Mouse (Mus musculus) R1 (cell line): Measurements from ENCODE around the gene Sufu.

ENCODE experiments used
- DNase-seq: peaks from one replicate; pipeline ENCODE4 v3.0.0-alpha.2; 2018; ENCODE audit warnings: low read depth, low spot score

The Sufu gene

GRCm38 (mm10) chr19:46396686-46397435 lies at the start of gene Sufu:
Sufu (plus strand) TSS chr19:46396896.
- DNase-seq = peak; percentile 100

DNA sequence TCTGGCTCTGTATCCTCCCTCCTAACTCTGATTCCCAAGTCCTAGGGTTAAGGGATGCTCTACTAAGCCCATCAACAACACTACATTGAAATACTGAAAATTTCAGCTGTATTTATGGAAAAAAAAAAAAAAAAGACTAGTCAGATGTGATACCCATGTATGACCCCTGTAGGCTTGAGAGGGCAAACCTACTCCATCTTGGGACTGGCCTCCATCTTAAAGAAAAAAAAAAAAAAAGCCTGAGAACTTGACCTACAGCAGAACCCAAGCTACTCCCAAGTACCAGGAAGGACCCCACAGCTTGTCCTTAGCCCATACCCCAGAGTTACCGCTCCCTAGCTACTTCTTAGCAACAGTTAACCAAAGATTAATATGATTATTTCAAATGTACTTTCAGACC lies 49.5 kb upstream of the Sufu start:
- DNase-seq = no peak

GRCm38 (mm10) chr19:46347936-46348668 lies 48.6 kb upstream of the Sufu start:
- no peak for DNase-seq

DNA sequence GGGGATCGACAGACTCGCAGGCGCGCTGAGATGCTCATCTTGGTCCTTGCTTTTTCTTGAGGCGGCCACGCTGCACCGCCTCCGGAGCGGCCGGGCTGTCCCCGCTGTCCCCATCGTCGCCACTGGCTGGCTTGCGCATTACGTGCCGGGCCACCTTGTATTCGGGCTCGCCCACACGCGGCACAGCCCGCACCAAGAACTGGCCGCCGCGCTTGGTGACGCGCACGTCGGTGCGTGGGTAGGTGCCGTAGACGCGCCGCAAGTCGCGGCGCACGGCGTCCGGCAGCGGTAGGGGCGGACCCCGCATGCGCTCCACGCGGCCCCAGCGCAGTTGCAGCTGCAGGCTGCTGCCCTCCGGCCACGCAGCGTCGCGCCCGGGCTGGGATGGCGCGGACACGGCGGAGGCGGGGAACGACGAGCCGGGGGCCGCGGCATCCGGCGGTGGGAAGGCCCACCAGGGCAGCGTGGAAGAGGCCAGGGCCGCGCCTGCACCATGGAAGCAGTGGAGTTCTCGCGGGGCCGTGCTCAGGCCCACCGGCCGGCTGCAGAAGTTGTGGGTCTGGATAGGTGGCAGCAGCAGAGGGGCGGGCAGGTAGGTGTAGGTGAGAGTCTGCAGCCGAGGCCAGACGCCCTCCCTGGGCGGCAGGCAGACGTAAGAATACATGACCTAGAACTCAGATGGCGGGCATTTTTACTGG lies 47.8 kb upstream of the Sufu start:
- DNase-seq = peak; percentile 77

GRCm38 (mm10) chr19:46349550-46349949 lies 47.1 kb upstream of the Sufu start:
- DNase-seq = peak; percentile 51

- DNase-seq = no peak
These were observed 46.3 kb upstream of the Sufu start, which contains the start of gene 2310034G01Rik for GRCm38 (mm10) chr19:46350168-46350932. 2310034G01Rik (minus strand) TSS chr19:46350302.

GRCm38 (mm10) chr19:46356701-46357138 lies 40.0 kb upstream of the Sufu start:
- peak; percentile 96 for DNase-seq

- DNase-seq = peak; percentile 77
These were observed 39.1 kb upstream of the Sufu start for GRCm38 (mm10) chr19:46357344-46358280.

DNA sequence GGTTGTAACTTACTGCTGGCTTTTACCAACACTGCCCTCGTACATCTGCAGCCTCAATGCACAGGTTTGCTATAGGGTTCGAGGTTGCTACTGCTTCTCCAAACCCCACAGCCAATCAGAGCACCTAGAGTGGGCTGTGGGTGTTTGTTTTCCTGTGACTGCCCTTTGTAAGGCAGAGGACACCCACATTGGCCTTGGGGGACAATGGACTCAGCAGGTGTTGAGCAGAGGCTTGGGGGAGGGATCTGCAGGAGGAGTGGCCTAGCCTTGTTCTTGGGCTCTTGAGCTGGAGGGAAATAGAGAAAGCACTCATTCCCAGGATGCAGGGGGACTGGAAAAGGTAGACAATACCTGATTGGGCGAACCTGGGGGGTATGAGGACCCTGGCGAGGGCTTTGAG lies 38.3 kb upstream of the Sufu start:
- peak; percentile 88 for DNase-seq

GRCm38 (mm10) chr19:46362104-46362503 lies 34.6 kb upstream of the Sufu start:
- no peak for DNase-seq

DNA sequence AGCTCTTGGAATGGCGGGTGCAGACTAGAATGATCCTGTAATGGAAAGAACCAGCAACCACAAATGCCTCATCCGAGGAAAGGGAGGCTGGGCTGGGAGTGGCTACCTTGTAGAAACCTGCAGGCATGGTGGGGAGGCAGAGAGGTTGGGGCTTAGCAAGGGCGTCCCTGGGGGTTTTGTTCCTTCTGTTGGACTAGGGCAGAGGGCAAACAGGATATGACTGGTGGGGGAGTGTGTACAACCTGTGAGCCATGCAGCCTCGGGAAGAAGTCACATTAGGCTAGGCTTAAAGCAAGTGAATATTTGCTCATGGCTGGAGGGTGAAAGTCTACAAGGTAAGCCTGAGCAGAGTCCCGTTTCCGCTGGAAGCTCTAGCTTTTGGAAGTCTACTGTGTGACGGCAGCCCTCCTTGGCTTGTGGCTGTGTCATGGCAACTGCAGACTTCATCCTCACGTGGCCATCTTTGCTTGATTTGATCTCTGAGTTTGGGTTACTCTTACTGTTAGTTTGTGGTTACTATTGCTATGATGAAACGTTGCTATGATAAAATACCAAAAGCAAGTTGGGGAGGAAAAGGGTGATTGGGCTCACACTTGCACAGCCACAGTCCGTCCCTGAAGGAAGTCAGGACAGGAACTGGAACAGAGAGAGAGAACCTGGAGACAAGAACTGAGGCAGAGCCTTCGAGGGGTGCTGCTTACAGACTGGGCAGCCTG lies 33.2 kb upstream of the Sufu start:
- DNase-seq = peak; percentile 20

- no peak for DNase-seq
These were observed 28.7 kb upstream of the Sufu start for GRCm38 (mm10) chr19:46367798-46368590.

GRCm38 (mm10) chr19:46369204-46369603 lies 27.5 kb upstream of the Sufu start:
- peak; percentile 26 for DNase-seq

- peak; percentile 56 for DNase-seq
These were observed 22.1 kb upstream of the Sufu start for GRCm38 (mm10) chr19:46374477-46375088.

GRCm38 (mm10) chr19:46375489-46375888 lies 21.2 kb upstream of the Sufu start:
- no peak for DNase-seq

DNA sequence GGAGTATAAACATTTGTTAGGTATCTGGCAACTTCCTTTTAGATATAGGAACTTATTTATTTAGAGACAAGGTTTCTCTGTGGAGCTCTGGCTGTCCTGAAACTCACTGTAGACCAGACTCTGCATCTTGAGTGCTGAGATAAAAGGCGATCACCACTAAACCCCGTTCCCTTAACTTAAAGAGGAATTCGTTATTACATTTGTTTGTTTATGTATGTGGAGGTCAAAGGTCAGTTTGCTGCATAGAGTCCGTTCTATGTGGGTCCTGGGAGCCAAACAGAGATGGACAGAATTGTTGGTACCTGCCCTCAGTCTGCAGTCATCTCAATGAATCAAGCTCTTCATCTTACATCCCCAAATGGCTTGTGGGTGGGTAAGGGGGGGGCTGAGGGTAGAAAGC lies 20.8 kb upstream of the Sufu start:
- no peak for DNase-seq

DNA sequence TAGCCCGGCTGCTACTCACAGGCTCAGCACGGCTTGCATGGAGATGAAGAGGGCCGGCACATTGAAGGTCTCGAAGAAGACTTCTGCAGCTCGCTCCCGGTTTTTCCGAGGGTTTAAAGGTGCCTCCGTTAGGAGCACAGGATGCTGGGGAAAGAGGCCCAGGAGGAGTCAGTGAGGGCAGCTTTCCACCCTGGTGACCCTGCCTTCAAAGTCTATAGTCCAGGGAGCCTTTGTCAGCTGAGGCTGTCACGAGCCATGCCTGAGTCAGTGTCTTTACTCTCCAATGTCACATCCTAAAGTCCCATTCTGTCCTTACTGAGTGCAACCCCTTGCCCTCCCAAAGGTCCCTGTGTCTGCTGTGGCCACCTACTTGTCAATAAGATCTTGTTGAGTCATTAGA lies 14.4 kb upstream of the Sufu start:
- no peak for DNase-seq

DNA sequence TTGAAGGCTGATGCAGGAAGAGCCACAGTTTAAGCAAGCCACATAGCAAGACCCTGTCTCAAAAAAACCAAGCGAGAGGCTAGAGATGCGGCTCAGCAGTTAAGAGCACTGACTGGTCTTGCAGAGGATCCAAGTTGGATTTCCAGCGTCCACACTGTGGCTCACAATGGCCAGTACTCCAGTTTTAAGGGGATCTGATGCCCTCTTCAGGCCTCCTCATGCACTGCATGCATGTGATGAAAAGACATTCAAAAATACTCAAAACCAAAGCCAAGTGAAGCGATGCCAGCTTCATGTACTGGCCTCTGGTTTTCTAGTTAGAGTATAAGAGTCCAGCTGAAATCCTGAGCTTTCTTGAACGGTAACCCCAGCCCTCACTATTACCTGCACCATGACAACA lies 6.8 kb upstream of the Sufu start:
- DNase-seq = peak; percentile 56
